Mouse (Mus musculus) c-Kit-negative CD71-positive TER-119-positive erythroid progenitor cells, embryonic 14.5 days (primary cell): ENCODE results near the gene A730071L15Rik.

ENCODE experiments used
- DNase-seq: peaks from one replicate; pipeline ENCODE4 v3.0.0-alpha.2; 2013; ENCODE audit warnings: low read depth, low spot score

A730071L15Rik gene

GRCm38 (mm10) chr11:6199410-6200086 lies at the start of gene A730071L15Rik:
A730071L15Rik (plus strand) TSS chr11:6200029.
- DNase-seq = peak; percentile 36

- DNase-seq = no peak
Observed at GRCm38 (mm10) chr11:6152864-6153263, 47.0 kb upstream of the A730071L15Rik start.

DNA sequence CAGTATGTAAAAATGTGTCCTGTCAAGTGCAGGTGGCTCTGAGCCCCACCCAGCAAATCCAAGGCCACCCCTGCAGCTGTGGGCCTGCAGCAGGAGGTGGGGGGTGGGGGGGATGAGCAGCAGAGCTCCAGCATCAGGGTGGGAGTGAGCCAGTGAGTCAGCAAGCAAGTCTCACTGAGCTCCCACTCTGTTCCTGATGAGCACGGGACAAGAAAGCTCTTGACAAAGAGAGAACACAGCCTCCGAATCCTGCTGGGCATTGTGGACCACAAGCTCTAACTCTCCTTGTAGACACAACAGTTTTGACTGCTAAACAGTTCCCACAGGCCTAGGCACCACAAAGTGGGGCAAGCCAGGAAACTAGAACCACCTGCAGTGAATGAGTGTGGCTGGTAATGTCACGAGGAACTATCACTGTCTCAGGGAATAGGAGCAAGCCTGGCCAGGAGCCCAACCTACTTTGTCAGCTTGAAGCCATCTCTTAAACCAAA lies 45.6 kb upstream of the A730071L15Rik start:
- no peak for DNase-seq

GRCm38 (mm10) chr11:6156651-6157050 lies 43.2 kb upstream of the A730071L15Rik start:
- no peak for DNase-seq

DNA sequence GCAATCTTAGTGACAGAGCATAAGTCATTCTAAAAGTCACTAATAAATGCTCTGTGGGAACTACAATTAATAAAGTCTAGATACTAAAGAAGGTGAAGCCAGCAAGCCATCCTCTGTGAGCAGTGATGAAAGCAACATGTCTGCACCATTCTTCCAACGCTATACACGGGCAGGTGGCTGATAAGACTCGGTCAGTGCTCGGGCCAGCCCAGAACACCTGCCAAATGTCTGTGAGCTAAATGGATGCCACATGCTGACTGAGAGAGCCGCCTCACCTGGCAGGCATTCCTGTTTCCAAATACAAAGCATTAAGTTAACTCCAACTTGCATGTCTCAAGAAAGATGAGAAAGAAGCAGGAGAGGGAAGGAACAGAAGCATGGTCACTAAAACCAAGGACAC lies 42.7 kb upstream of the A730071L15Rik start:
- DNase-seq = no peak

- DNase-seq = no peak
Observed at GRCm38 (mm10) chr11:6158515-6158914, 41.3 kb upstream of the A730071L15Rik start.

DNA sequence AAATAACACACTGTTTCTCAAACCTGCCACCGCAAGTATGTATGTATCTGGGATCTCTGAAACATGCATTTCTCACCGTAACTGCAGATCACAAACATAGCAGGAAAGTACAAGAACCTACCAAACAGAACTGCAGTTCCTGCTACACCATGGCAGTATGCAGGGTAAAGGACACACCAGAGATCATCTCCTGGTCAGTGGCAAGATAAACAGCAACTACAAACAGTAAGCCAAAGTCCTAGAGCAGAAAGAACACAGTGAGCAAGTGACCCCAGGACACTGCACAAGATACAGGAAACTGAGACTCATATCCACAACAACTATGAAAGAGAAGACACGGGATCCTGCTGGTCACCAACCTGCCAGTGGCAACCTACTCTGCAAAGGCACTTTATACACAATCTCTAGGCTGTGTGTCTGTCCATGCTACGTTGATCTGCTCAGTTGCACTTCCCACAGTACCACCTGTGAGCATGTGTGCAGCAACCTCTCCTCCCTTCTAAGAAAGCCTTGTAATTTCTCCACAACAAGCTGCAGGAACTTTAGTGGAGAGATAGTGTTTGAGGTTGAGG lies 40.0 kb upstream of the A730071L15Rik start:
- no peak for DNase-seq

- no peak for DNase-seq
Observed at GRCm38 (mm10) chr11:6160663-6161271, 39.1 kb upstream of the A730071L15Rik start.

GRCm38 (mm10) chr11:6161549-6161948 lies 38.3 kb upstream of the A730071L15Rik start:
- DNase-seq = no peak

- DNase-seq = no peak
Observed at GRCm38 (mm10) chr11:6163062-6163461, 36.8 kb upstream of the A730071L15Rik start.

DNA sequence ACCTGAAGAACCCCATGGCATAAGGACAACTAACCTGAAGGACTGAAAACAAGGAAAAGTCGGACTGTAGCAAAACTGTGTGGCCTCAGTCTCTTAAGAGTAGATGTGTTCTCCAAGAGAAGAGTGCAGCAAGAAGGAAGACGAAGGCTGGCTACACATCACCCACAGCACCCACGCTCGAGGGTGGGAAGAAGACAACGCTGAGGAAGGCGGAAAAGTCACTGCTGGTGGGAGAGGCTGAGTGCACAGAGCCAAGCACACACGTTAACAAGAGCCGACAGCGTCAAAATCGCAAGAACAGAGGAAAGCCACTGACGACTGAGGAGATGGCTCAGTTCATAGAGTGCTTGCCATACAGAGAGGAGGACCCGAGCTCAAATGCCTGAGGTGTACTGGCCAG lies 36.1 kb upstream of the A730071L15Rik start:
- DNase-seq = no peak

DNA sequence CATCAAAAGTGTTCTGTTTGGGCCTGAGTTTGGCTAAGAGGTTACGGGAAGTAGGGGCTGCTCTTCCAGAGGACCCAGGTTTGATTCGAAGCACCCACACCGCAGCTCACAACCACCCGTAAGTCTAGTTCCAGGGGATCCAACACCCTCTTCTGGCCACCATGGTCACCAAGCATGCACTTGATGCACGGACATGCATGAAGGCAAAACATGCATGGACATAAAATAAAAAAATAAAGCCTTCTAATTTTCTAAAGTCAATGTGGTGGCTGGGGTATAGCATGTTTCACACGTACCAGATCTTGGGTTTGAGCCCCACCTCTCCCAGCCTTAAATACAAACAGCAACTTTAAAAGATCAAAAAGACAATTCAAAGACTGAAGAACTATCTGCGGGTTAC lies 35.0 kb upstream of the A730071L15Rik start:
- DNase-seq = no peak

GRCm38 (mm10) chr11:6165391-6166081 lies 34.3 kb upstream of the A730071L15Rik start:
- no peak for DNase-seq

DNA sequence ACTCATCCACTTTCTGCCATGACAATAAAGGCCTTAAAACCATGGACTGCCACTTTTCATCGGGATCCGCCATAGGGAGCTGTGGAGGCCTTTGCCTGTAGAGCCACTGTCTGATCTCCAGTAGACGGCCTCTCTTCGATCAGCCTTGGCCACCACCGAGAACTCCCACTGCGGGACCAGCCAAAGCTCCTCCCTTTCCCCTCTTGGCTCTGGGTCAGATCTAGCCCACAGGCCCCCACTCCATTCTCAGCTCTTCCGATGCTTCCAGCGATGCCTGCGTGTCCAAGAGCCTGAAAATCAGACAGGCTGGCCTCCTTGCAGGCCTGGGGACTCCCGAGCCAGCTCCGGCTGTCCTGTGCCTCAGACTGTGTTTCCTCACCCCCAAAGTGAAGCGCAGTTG lies 33.5 kb upstream of the A730071L15Rik start:
- no peak for DNase-seq

GRCm38 (mm10) chr11:6169041-6169663 lies 30.7 kb upstream of the A730071L15Rik start:
- DNase-seq = no peak

DNA sequence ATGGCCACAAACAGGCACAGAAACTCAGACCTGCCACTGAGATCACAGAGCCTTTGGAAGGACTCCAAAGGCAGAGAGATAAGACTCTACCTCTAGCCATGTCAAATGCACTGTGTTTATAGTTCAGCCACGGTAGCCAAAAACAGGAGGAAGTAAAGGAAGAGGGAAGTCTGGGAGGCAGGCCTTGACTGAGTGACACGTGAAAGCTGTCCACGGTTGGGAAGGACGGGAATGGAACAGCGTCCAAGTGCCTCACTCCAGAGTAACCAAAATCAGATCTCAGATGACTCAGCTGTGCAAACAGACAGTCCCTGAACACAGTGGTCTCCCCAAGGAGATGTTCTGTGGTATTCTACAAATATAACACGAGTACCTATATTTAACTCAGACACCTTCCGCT lies 25.1 kb upstream of the A730071L15Rik start:
- DNase-seq = no peak

DNA sequence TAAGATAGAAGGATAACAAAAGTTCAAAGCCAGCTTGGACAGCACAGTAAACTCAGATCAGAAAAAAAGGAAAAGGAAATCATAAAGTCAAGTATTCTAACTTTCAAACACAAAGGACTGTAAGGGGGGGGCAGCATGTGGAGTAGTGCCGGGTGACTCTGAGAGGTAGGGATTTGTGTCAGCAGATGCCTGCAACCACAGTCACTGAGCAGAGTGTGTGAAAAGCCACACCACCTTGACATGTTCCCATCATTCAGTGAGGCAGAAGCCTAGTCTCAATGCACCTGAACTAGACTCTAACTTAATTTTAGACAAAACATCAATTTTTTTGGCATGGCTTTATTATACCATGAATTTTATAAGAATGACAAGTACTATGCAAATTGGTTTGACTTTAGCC lies 24.3 kb upstream of the A730071L15Rik start:
- no peak for DNase-seq

- no peak for DNase-seq
Observed at GRCm38 (mm10) chr11:6177781-6178420, 21.9 kb upstream of the A730071L15Rik start.

DNA sequence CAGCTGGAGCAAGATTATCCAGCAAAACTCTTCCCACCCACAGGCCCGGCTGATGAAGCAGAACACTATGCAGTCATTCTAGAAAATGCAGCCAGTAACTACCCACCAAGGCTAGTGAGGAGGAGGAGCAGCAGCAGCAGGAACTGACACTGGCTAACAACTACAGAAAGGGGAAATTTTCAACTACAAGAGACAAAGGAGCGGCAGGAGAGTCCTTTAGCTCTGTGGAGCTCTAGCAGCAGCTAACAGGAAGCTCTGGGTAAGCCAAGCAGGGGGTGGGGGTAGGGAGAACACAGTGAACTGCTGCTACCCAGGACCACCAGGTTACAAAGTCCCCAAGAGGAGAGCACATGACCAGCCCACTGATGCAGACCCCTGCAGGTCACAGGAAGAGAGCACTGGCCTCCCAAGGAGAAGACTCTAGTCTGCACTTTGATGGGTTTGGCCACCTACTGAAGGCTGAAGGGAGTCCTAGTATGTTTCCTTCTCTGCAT lies 21.1 kb upstream of the A730071L15Rik start:
- DNase-seq = no peak

DNA sequence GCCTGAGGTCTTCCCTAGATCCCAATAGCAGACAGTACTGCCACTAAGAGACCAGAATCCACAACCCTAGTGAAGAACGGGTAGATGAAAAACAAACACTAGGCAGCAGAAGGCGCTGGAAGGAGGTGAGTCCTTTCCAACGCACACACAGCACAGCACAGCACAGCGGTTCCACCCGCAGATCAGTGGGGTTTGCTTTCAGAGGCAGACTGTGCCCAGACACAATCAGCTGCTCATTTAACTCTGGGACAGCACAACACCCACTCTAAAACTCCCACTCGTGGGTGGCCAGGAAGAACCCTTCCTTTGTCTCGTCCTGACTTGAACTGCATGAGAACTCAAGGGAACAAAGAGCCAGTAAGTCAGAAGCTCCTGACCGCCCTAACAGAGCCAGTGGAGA lies 20.6 kb upstream of the A730071L15Rik start:
- DNase-seq = no peak

- DNase-seq = no peak
Observed at GRCm38 (mm10) chr11:6180811-6181399, 18.9 kb upstream of the A730071L15Rik start.
